Mouse (Mus musculus) cortical plate, adult 2 months (tissue): Measurements from ENCODE around the gene Sdhd. TPM values are rescaled to one million over a fixed set of nuclear protein-coding genes. Genes with fewer than 3 reads are reported as not detected.
"Not testable (repeated sequence)": the region's sequence is repeated elsewhere in the genome, so short reads cannot be mapped to it uniquely, and the experiment has no call there.

Experiments
- H3K27ac ChIP-seq: fragments of 200-500 bp; 2 replicates; pipeline ENCODE4 v1.5.1; 2012; ENCODE audit warnings: low read length, control low read depth, inconsistent platforms; ENCODE audit not compliant: insufficient read depth
- H3K4me1 ChIP-seq: fragments of 200-500 bp; 2 replicates; pipeline ENCODE4 v1.6.1; 2011; ENCODE audit warnings: low read length; ENCODE audit not compliant: control insufficient read depth, insufficient read depth
- H3K4me3 ChIP-seq: fragments of 200-500 bp; 2 replicates; pipeline ENCODE4 v1.5.1; 2011; ENCODE audit warnings: mild to moderate bottlenecking, low read length, control low read depth; ENCODE audit not compliant: insufficient read depth
- CTCF ChIP-seq: fragments of 200-500 bp; IDR thresholded peaks from 2 replicates; pipeline ENCODE4 v1.5.1; 2011; ENCODE audit warnings: mild to moderate bottlenecking, control low read depth, low read length; ENCODE audit not compliant: insufficient read depth; ENCODE audit errors: extremely low read depth
- POLR2A ChIP-seq: fragments of 200-500 bp; IDR thresholded peaks from 2 replicates; pipeline ENCODE4 v1.6.1; 2011; ENCODE audit warnings: mild to moderate bottlenecking, low read length, control low read depth; ENCODE audit not compliant: insufficient read depth; ENCODE audit errors: extremely low read depth
- polyA plus RNA-seq: library from polyadenylated mRNA; depleted of rRNA; stranded (reverse); fragments of >200 nt; gene quantifications from 2 replicates; pipeline ENCODE4 v1.2.3, GENCODE M21; 2012; rRNA removed

Gene Sdhd
- 139 and 145 TPM in 2 replicates for polyA plus RNA-seq

- Histone ChIP-seq H3K27ac (peak within 1 kb of the TSS; percentile 41), H3K4me1 (peaks cover 9% of the 10 kb centered on the region), H3K4me3 (peak within 1 kb of the TSS; percentile 78)
- no peak for TF ChIP-seq CTCF
- TF ChIP-seq POLR2A: peak; percentile 92
Measured at GRCm38 (mm10) chr9:50603189-50603997, at the start of gene Sdhd, which contains the start of gene Timm8b. Gene Sdhd (minus strand): TSS chr9:50603812. Gene Timm8b (plus strand): TSS chr9:50603910.

DNA sequence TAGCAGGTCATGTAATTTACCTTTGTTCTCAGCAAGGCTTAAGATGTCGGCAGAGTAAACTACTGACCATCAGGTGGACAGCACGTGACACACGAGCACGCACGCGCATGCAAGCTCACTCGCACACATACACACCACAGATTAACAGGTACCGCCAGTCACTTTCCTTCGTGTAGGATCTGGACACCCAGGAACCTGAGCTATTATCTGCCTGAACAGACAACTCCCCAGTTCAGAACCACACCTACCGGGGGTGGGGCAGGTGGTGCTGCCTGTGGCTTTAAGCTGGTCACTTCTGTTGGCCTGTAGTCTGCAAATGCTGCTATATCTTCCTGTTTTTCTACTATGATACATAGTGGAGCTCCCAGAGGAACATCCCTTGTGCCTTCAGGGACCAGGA lies 46.9 kb upstream of the Sdhd start:
- TF ChIP-seq CTCF (no peak), POLR2A (no peak)
- no peaks in the 10 kb centered on the region for H3K4me1 ChIP-seq
- no peak overlapping the region for H3K27ac ChIP-seq
- no peak overlapping the region for H3K4me3 ChIP-seq

DNA sequence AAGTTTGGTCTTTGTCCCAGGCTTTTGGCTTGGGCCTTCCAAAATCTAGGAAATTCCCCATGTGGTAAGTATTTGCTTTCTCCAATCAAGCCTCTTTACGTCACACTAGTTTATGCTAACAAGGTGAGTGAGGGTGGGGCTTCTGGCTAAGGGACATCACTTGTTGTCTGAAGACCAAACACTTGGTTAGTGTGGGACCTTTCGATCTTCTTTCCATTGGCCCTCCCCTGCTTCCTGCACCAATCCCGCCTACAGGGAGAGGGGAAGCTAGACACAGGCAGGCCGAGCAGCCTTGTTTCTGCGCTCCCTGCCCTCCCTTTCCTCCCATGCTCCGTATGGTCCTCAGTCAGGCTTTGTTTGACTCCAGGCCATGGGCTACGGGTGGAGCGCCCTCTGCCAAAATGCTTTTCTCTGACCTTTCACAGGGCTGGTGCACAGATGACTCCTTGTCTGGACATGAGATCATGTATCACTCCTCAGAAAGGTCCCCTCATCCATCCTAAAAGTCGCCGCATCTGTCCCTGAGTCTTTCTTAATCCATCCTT lies 43.3 kb upstream of the Sdhd start:
- H3K4me3 ChIP-seq: no peak overlapping the region
- TF ChIP-seq POLR2A: no peak
- no peak for TF ChIP-seq CTCF
- no peak overlapping the region for H3K27ac ChIP-seq
- H3K4me1 ChIP-seq: no peaks in the 10 kb centered on the region

DNA sequence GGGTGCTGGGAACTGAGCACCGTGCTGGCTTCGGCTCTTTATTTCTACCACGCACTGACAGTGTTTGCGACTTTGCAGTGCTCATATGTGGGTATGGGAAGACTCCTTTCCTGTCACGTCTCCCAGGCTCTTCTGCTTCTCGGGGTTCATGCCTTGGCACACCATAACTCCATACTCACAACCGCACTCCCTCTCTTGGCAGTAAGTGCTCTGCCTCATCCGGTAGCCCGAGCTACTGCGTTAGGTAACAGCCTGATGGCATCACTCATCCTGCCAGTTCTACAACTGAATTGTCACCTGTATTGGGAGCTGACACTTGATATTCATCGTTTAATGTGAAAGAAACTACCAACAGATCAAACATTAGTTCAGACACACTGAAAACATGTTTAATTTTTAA lies 30.7 kb upstream of the Sdhd start:
- no peak overlapping the region for H3K4me3 ChIP-seq
- H3K27ac ChIP-seq: no peak overlapping the region
- TF ChIP-seq POLR2A (no peak), CTCF (no peak)
- H3K4me1 ChIP-seq: no peaks in the 10 kb centered on the region

DNA sequence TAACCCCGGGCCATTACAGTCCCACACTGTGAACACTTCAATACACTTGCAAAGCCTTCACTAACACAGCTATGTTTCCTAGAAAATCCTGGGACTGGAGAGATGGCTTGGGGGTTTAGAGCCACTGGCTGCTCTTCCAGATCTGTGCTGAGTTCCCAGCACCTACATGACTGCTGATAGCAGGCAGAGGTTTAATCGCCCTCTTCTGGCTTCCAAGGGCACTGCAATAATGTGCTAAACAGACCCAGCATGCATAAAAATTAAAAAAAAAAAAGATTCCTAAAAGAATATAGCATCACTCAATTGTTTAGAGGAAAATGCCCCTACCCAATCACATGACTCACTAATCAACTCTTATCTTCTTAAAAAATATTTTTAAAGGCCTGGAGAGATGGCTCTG lies 29.4 kb upstream of the Sdhd start:
- Histone ChIP-seq H3K4me1 (no peaks in the 10 kb centered on the region), H3K4me3 (no peak overlapping the region), H3K27ac (no peak overlapping the region)
- TF ChIP-seq CTCF: no peak
- TF ChIP-seq POLR2A: no peak

DNA sequence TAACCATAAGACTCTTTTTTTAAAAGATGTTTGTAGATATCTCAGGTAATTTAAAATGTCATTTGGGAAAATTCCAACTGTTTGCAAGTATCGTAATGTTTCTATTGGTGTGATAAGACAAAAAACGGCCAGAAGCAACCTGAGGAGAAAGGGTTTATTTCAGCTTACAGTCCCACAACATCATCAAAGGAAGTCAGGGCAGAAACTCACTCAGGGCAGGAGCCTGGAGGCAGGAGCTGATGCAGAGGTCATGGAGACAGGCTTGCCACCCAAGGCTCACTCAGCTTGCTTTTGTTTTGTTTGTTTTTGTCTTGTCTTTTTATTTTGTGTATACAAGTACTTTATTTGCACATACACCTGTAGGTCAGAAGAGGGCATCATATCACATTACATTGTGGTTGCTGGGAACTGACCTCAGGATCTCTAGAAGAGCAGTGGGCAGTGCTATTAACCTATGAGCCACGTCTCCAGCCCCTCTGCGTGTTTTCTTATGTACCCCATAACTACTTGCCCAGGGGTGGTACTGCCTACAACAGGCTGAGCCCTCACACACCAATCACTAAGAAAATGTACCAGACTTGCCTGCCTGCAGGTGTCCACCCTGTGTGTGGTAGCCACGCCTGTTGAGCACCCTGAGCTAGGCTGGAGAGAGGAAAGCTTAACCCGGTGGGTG lies 28.5 kb upstream of the Sdhd start:
- TF ChIP-seq CTCF (no peak), POLR2A (no peak)
- H3K27ac ChIP-seq: no peak overlapping the region
- no peak overlapping the region for H3K4me3 ChIP-seq
- no peaks in the 10 kb centered on the region for H3K4me1 ChIP-seq

DNA sequence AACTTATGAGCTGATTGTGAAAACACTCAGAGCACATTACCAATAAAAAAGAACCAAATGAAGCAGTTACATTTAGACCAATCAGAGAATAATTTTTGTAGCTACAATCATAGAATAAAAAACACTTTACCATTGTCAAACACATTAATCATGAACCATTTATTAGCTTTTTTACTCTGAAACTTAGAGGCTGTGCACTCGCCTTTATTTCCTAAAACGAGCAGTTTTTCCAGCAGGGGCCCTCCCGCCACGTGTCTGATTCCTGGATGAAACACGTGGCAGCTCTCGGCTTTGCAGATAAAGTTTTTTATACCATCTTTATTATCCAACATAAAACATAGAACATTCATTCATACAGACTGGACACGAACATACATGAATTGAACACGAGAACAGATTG lies 27.3 kb upstream of the Sdhd start:
- not testable (repeated sequence) for H3K4me3 ChIP-seq, H3K27ac ChIP-seq, H3K4me1 ChIP-seq

GRCm38 (mm10) chr9:50617794-50618330 lies 14.2 kb upstream of the Sdhd start:
- no peaks in the 10 kb centered on the region for H3K4me1 ChIP-seq
- peak overlapping the region; percentile 100 for H3K4me3 ChIP-seq
- no peak overlapping the region for H3K27ac ChIP-seq
- TF ChIP-seq POLR2A (no peak), CTCF (no peak)

DNA sequence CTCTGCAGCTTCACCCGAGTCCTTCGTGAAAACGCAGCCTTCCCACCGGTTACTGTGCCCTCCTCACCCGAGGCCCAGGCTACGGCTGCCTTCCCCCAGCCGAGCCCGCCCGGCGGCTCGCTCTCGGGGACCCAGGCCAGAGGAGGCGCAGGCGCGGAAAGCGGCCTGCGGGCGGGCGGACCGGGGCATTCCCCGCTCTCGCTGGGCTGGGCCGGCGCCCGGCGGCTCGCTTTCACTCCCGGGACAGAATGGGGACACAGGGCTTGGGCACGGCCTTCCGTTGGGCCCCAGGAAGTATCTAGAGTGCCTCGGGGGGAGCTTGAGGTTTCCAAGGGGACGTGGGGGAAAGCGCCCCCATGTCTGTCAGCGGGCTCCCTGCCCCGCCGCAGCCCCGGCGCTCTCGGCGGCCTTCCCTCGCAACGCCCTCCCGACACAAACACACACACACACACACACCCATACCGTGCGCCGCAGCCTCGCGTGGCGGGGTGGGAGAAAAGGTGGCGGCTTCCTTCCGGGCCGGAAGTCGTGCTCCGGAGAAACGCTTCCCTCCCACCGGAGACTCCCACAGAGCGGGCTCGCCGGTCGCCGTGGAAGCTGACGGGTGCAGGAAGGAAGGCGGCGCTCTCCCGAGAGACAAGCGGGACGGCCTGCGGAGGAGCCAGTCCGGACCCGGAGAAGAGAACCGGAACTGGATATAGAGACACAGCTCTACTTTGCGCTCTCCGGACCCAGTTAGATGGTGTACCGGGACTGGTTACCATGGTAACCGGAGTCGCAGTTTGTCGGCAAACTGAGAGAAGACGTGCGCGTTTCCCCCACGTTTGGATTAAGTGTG lies 13.4 kb upstream of the Sdhd start, which contains the start of the genes Pih1d2 and Nkapd1:
Gene Pih1d2 (plus strand): TSS at position 556 of the 838 bp plus-strand sequence.
Gene Nkapd1 (minus strand): TSS at position 699 of the 838 bp plus-strand sequence.
- no peak for TF ChIP-seq CTCF
- peak; percentile 63; the same call in 1 of the 2 replicates for TF ChIP-seq POLR2A
- peak within 1 kb of the TSS; percentile 84 for H3K27ac ChIP-seq
- H3K4me3 ChIP-seq: peak within 1 kb of the TSS; percentile 100
- H3K4me1 ChIP-seq: no peaks in the 10 kb centered on the region
